Mouse (Mus musculus) E14TG2a.4 (cell line): ENCODE measurements around the gene Gm20547.

Experiments used
- CTCF ChIP-seq: conservative IDR thresholded peaks from 2 replicates; pipeline ENCODE4 v1.5.1; 2014; ENCODE audit warnings: low read length
- NANOG ChIP-seq: IDR thresholded peaks from 2 replicates; pipeline ENCODE4 v1.6.1; 2014; ENCODE audit warnings: borderline replicate concordance, low read length, mixed read lengths

GRCm38 (mm10) chr17:34887942-34888341 lies 6.1 kb upstream of the Gm20547 start:
- TF ChIP-seq CTCF, result no peak
- TF ChIP-seq NANOG, result no peak
